Mouse (Mus musculus) thymus, adult 2 months (tissue): ENCODE data around the gene Kars. TPM values are rescaled to one million over a fixed set of nuclear protein-coding genes. Genes with fewer than 3 reads are reported as not detected.

Source experiments
- DNase-seq: peaks from one replicate; pipeline ENCODE4 v3.0.0; 2021
- H3K27ac ChIP-seq: fragments of 200-500 bp; 2 replicates; pipeline ENCODE4 v1.5.1; 2012; ENCODE audit warnings: low read length, control low read depth; ENCODE audit not compliant: control insufficient read depth, insufficient read depth
- H3K27me3 ChIP-seq: fragments of 200-500 bp; 2 replicates; pipeline ENCODE4 v1.6.1; 2012; ENCODE audit warnings: mild to moderate bottlenecking, low read length, moderate library complexity, mixed read lengths; ENCODE audit not compliant: control insufficient read depth, insufficient read depth
- H3K36me3 ChIP-seq: fragments of 200-500 bp; 2 replicates; pipeline ENCODE4 v1.6.1; 2012; ENCODE audit warnings: mild to moderate bottlenecking, low read length, moderate library complexity; ENCODE audit not compliant: control insufficient read depth, insufficient read depth
- H3K4me1 ChIP-seq: fragments of 200-500 bp; replicated peaks from 2 replicates; pipeline ENCODE4 v1.6.1; 2012; ENCODE audit warnings: low read length; ENCODE audit not compliant: control insufficient read depth, insufficient read depth
- H3K4me3 ChIP-seq: fragments of 200-500 bp; 2 replicates; pipeline ENCODE4 v1.5.1; 2012; ENCODE audit warnings: mild to moderate bottlenecking, low read length, control low read depth, moderate library complexity; ENCODE audit not compliant: control insufficient read depth, insufficient read depth
- CTCF ChIP-seq: fragments of 200-500 bp; IDR thresholded peaks from 2 replicates; pipeline ENCODE4 v1.5.1; 2012; ENCODE audit warnings: mild to moderate bottlenecking, control low read depth, low read length, moderate library complexity, borderline replicate concordance; ENCODE audit not compliant: control insufficient read depth, poor library complexity, insufficient read depth; ENCODE audit errors: extremely low read depth
- POLR2A ChIP-seq: fragments of 200-500 bp; IDR thresholded peaks from 2 replicates; pipeline ENCODE4 v1.6.1; 2012; ENCODE audit warnings: mild to moderate bottlenecking, low read length, control low read depth, moderate library complexity; ENCODE audit not compliant: control insufficient read depth, poor library complexity, insufficient read depth; ENCODE audit errors: extremely low read depth
- WGBS: fragments of 180-500 bp; shearing (Covaris S2); methylation state at CpG from one replicate; pipeline ENCODE4 v1.1.7; 2018; 5-methylcytosine and 5-hydroxymethylcytosine counted together
- polyA plus RNA-seq: library from polyadenylated mRNA; depleted of rRNA; stranded (reverse); fragments of >200 nt; gene quantifications from 2 replicates; pipeline ENCODE4 v1.2.3, GENCODE M21; 2012

Gene Kars
- polyA plus RNA-seq, 1 experiment = 54.5 TPM

GRCm38 (mm10) chr8:112037521-112037920 lies 26.4 kb upstream of the Kars start:
- Histone ChIP-seq H3K36me3 (no peaks in the 10 kb centered on the region), H3K4me1 (no peaks in the 10 kb centered on the region), H3K27ac (no peak overlapping the region), H3K4me3 (no peak overlapping the region), H3K27me3 (no peaks in the 10 kb centered on the region)
- 85% methylated on average over 18 of the region's 18 CpGs for WGBS
- DNase-seq = no peak
- TF ChIP-seq CTCF (no peak), POLR2A (no peak)

- Histone ChIP-seq H3K4me3 (no peak overlapping the region), H3K27ac (no peak overlapping the region), H3K27me3 (no peaks in the 10 kb centered on the region), H3K36me3 (no peaks in the 10 kb centered on the region), H3K4me1 (no peaks in the 10 kb centered on the region)
- TF ChIP-seq POLR2A = no peak
- no peak for TF ChIP-seq CTCF
- DNase-seq = peak; percentile 20
- WGBS = 7% methylated on average over 8 of the region's 8 CpGs
These were observed 23.5 kb upstream of the Kars start for GRCm38 (mm10) chr8:112034603-112035002.

DNA sequence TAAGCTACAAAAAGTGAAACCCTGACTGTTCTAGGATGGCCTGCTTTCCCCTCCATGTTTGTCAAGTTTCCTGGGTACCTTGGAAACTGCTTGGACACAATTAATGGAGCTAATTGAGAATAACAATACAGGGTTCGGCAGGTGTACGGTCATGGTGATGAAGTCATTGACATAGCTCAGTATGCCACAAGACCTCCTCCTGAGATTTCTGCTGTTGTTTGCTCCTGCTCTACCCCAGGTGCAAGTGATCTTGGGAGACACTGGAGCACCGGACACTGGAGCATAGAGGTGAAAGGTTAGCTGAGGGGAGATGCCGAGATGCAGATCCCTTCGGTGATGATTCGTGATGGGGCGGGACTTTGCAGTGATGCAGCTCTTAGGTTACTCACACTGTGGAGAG lies 21.9 kb upstream of the Kars start:
- Histone ChIP-seq H3K27me3 (no peaks in the 10 kb centered on the region), H3K27ac (no peak overlapping the region), H3K4me3 (no peak overlapping the region), H3K4me1 (no peaks in the 10 kb centered on the region), H3K36me3 (no peaks in the 10 kb centered on the region)
- 89% methylated on average over 7 of the region's 7 CpGs for WGBS
- TF ChIP-seq POLR2A (no peak), CTCF (no peak)
- no peak for DNase-seq

DNA sequence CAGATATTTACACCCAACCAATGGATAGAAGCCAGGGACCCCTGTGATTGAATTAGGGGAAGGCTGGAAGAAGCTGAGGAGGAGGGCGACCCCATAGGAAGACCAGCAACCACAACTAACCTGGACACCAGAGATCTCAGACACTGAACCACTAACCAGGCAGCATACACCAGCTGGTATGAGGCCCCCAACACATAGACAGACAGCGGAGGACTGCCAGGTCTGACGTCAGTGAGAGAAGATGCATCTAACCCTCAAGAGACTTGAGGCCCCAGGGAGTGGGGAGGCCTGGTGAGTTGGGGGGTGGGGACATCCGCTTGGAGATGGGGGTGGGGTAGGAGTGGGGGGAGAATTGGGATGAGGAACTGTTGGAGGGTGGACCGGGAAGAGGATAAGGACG lies 19.5 kb upstream of the Kars start:
- Histone ChIP-seq H3K36me3 (no peaks in the 10 kb centered on the region), H3K27ac (no peak overlapping the region), H3K4me3 (no peak overlapping the region), H3K27me3 (no peaks in the 10 kb centered on the region), H3K4me1 (no peaks in the 10 kb centered on the region)
- WGBS = 87% methylated on average over 6 of the region's 6 CpGs
- no peak for DNase-seq
- TF ChIP-seq POLR2A = no peak

- 85% methylated on average over 7 of the region's 7 CpGs for WGBS
These were observed 18.3 kb upstream of the Kars start for GRCm38 (mm10) chr8:112029455-112029854.

GRCm38 (mm10) chr8:112014936-112015335 lies 3.8 kb upstream of the Kars start, which contains the start of gene Gm6793:
TSS of gene Gm6793 (minus strand) at chr8:112015036.
- H3K4me3 ChIP-seq = no peak within 1 kb of the TSS
- 96% methylated on average over 11 of the region's 11 CpGs for WGBS
- TF ChIP-seq POLR2A = no peak
- TF ChIP-seq CTCF = no peak
- DNase-seq = no peak
- peaks cover 16% of the 10 kb centered on the region for H3K36me3 ChIP-seq
- H3K4me1 ChIP-seq = peaks cover 2% of the 10 kb centered on the region; the same call in 1 of the 2 replicates
- H3K27ac ChIP-seq = no peak within 1 kb of the TSS
- H3K27me3 ChIP-seq = no peaks in the 10 kb centered on the region

More at GRCm38 (mm10) chr8:112029455-112029854, 18.3 kb upstream of the Kars start:
- DNase-seq = no peak
- TF ChIP-seq CTCF = no peak
- no peak for TF ChIP-seq POLR2A
- Histone ChIP-seq H3K27me3 (no peaks in the 10 kb centered on the region), H3K27ac (no peak overlapping the region), H3K36me3 (no peaks in the 10 kb centered on the region), H3K4me1 (no peaks in the 10 kb centered on the region), H3K4me3 (no peak overlapping the region)

- TF ChIP-seq POLR2A (no peak; the same call in 1 of the 2 replicates), CTCF (no peak)
- Histone ChIP-seq H3K27ac (no peak overlapping the region), H3K4me3 (peak overlapping the region; percentile 97), H3K36me3 (no peaks in the 10 kb centered on the region), H3K27me3 (no peaks in the 10 kb centered on the region), H3K4me1 (peaks cover 2% of the 10 kb centered on the region; the same call in 1 of the 2 replicates)
- WGBS = under 1% methylated on average over 40 of the region's 40 CpGs
- peak; percentile 58 for DNase-seq
These were observed 706 bp upstream of the Kars start for GRCm38 (mm10) chr8:112011816-112012242.
